Mouse (Mus musculus) kidney, adult 2 months (tissue): ENCODE data around the gene Mrpl42.

ENCODE experiments used
- CTCF ChIP-seq: fragments of 200-500 bp; conservative IDR thresholded peaks from 2 replicates; pipeline ENCODE4 v1.5.1; 2011; ENCODE audit warnings: low read depth, mild to moderate bottlenecking, control low read depth, low read length, moderate library complexity, mixed read lengths; ENCODE audit not compliant: insufficient read depth, insufficient read length
- POLR2A ChIP-seq: fragments of 200-500 bp; IDR thresholded peaks from one replicate; pipeline ENCODE4 v1.6.1; 2011; ENCODE audit warnings: low read depth, low read length, control low read depth

DNA sequence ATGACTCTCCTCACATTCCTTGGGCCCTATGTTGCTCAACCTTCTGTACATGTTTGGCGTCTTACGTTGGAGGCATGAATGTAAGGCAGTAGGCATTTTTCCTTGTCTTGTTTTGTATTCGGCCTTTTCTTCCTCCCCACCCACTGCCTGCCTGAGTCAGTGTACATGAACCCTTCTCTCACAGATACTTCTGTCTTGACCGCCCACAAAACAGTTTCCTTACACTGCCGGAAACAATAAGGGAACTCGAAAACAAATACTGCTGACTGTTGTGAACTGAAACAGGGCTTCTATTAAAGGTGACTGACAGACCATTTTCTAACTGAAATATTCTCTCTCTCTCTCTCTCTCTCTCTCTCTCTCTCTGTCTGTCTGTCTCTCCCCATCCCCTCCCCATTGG lies 7.1 kb upstream of the Mrpl42 start:
- TF ChIP-seq CTCF (no peak), POLR2A (no peak)
